Mouse (Mus musculus): Measurements from ENCODE around the gene Tmem171. TPM values are rescaled to one million over a fixed set of nuclear protein-coding genes. Genes with fewer than 3 reads are reported as not detected.

Tmem171 gene
- total RNA-seq, 2 experiments from 2014 or later = 5.8 to 10.2 TPM

DNA sequence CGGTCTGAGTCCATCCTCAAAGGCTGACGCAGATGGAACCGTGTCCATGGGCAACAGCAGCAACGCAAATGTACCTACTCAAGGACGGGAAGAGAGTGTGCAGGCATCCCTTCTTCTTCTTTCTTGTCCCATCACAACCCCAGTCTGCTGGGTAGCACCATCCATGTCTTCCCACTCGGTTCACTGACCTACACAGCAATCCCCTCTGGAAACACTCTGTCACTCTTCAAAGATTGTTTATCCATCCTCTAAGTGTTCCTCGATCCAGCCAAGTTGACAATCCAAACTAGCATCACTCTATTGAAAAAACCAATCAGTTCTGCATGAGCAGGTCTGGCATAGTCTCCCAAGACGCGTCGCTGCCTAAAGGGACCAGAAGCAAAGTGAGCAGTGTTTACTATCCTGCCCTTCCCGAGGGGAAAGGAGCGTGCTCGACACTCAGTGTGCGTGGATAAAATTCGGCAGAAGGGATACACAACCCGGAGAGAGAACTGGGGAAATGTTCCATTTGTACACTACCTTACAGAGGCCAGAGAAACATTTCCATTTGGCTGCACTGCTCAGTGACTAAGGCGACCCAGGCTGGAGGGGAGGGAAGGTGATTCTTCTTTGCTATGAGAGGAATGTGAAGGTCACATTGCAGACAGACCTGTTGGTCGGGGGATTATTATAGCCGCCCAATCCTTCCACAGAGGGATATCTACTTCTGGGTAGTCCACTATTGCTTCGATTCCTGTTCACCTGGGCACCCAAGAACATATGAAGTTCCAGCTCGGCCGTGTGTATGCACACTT lies 46.7 kb downstream of the Tmem171 start:
- DNase-seq = no peak

DNA sequence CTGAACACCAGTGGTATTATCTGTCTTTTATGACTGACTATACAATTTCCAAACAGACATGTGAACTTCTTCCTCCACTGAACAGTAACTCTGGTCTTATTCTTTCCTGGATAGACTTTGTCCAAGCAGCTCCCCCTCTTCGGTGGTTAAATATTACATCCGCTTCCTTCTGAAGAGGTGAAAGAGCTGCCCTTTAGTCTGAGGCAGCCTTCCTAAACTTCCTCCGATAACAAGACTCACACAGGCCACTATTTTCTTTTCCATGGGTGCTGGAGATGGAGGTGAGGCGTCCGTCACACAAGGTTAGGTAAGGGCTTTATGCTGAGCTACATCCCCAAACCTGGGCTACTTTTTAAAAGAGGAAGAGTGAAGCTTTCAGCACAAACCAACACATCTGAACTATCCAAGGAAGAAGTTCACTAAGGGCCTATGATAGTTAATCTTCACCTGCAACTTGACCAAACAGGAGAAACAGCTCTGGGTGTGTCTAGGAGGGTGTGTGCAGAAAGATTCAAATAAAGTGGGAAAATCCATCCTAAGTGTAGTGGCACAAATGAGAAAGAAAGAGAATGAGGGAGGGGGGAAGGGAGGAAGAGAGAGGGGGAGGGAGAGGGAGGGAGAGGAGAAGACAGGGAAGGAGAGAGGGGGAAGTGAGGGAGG lies 56.0 kb downstream of the Tmem171 start:
- DNase-seq = no peak

GRCm38 (mm10) chr13:98637145-98637544 lies 57.5 kb downstream of the Tmem171 start, which contains the start of gene Tmem174:
TSS of gene Tmem174 (minus strand) at chr13:98637410.
- DNase-seq = no peak

- no peak for DNase-seq
Observed at GRCm38 (mm10) chr13:98636571-98636970, 58.1 kb downstream of the Tmem171 start.

Other genes with a start within 250 kb of the Tmem171 start
- not detected for gene Gm10320, start 202.8 kb downstream of the Tmem171 start, total RNA-seq (2021)
- gene Tmem174, start 57.4 kb downstream of the Tmem171 start, total RNA-seq (2021) = not detected
- gene Fcho2, start 120.6 kb upstream of the Tmem171 start, total RNA-seq (2021) = 10 to 100 TPM; 27.7 to 38.3 TPM
- 10 to 100 TPM; 59.2 to 70.0 TPM for gene Tnpo1, start 231.6 kb upstream of the Tmem171 start, total RNA-seq (2021)